In the genomic region with DNA sequence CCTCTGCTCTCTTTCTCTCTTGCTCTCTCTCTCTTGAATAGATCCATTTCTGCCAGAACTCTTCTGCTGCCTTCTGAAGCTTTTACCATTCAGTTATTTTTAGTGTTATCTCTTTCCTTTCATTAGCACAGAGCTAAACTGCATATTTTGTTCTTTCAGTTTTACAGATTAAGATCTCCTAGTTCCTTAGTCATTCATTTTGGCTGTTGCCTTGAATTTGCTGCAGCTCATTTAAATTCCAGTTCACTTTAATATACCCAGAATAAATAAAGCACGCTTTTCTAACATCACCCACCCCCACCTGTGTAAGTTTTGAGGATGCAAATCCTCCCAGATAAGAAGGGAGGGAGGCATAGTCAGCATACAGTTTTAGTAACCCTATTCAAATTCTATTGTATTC, we compare ENCODE assay signal across 12 mouse cellular contexts.
"Had no signal": no experiment of that assay in that cellular context is flagged by ENCODE, and none has a peak within 500 bp of the region (broad histone marks: within the 10 kb centered on the region; RNA-seq: fewer than 3 reads in every experiment).

No protein-coding gene starts in this region.

- H3K4me3 ChIP-seq: midbrain, embryonic 13.5 days; midbrain, embryonic 15.5 days; neural tube, embryonic 12.5 days; stomach, embryonic 15.5 days had no signal

- DNase-seq: lung, adult 18-20 months; lung, embryonic 14.5 days; lung, postnatal 10 days; lung, postnatal 4 days; thymus, adult 2 months; thymus, postnatal 25 days; thymus, postnatal 4 days had no signal

- H3K27ac ChIP-seq: midbrain, embryonic 13.5 days; midbrain, embryonic 15.5 days; neural tube, embryonic 12.5 days; stomach, embryonic 15.5 days; stomach, postnatal 0 days had no signal

- H3K4me1 ChIP-seq: midbrain, embryonic 13.5 days; midbrain, embryonic 15.5 days; neural tube, embryonic 12.5 days; stomach, embryonic 15.5 days had no signal

- ATAC-seq: midbrain, embryonic 13.5 days; midbrain, embryonic 15.5 days had no signal
